Mouse (Mus musculus): Measurements from ENCODE around the gene Rerg.

- TF ChIP-seq CTCF (IDR thresholded peaks at IDR 0.05; ENCODE audit: extremely low read depth, insufficient read depth, low read length) (no peak), POLR2A (IDR thresholded peaks at IDR 0.05; ENCODE audit: extremely low read depth, insufficient read depth, low read length) (no peak)
Measured at GRCm38 (mm10) chr6:137088469-137088868, 81.8 kb downstream of the Rerg start.

Measured in cortical plate, adult 2 months (tissue).